Mouse (Mus musculus): ENCODE results near the gene Arid3b. TPM values are rescaled to one million over a fixed set of nuclear protein-coding genes. Genes with fewer than 3 reads are reported as not detected.

The Arid3b gene
- total and polyA plus RNA-seq, 3 experiments: 16.7 to 105 (median 33.4) TPM

GRCm38 (mm10) chr9:57757578-57757977 lies 79.0 kb downstream of the Arid3b start:
- H3K9ac ChIP-seq (ENCODE audit: insufficient read depth, low read depth): no peak overlapping the region
- no peak overlapping the region for H3K4me2 ChIP-seq (ENCODE audit: insufficient read depth, low read depth, poor library complexity, severe bottlenecking)
- dilution Hi-C loops (cut with MboI; ENCODE audit: extremely low pct_ligation_motif_present, extremely low pct_unique_long_range_greater_than_20kb, low sequenced_read_pairs): no loop called here
- peaks cover 0 to 24% of the 10 kb centered on the region in 2 experiments; a peak in 3 of 4 replicates for H3K4me1 ChIP-seq (ENCODE audit: control insufficient read depth in 1 of 2, insufficient read depth in 2 of 2)
- DNase-seq (ENCODE audit: extremely low read depth): no peak
- TF ChIP-seq ZMIZ1 (IDR thresholded peaks at IDR 0.05; ENCODE audit: low read depth, low read length) (0 out of 2 replicates have a peak, but pooled peaks have one; percentile 29), ZNF384 (IDR thresholded peaks at IDR 0.05; ENCODE audit: low read depth, low read length) (no peak), RCOR1 (conservative IDR thresholded peaks at IDR 0.05; ENCODE audit: low read depth, low read length) (no peak)
- H3K27ac ChIP-seq (ENCODE audit: insufficient read depth, low read depth): no peak overlapping the region
- no peaks in the 10 kb centered on the region for H3K9me3 ChIP-seq (replicated peaks; ENCODE audit: low read length)
- peaks cover 36% of the 10 kb centered on the region for H3K79me2 ChIP-seq (replicated peaks; ENCODE audit: control insufficient read depth, extremely low read depth, insufficient read depth, poor library complexity, severe bottlenecking)
- no peaks in the 10 kb centered on the region for H3K27me3 ChIP-seq (replicated peaks)
- no peak overlapping the region for H3K4me3 ChIP-seq (replicated peaks in 1 of 3; ENCODE audit: low read depth in 2 of 3, low read length in 2 of 3, poor library complexity in 1 of 3)
- H3K36me3 ChIP-seq (replicated peaks in 1 of 2; ENCODE audit: control insufficient read depth in 1 of 2, insufficient read depth in 1 of 2, low read length in 1 of 2): peaks cover 83 to 89% of the 10 kb centered on the region in 2 experiments
- in situ Hi-C loops (cut with MboI; ENCODE audit: low pct_ligation_motif_present, low pct_unique_long_range_greater_than_20kb, low sequenced_read_pairs): no loop called here

- TF ChIP-seq POLR2A (IDR thresholded peaks at IDR 0.05; ENCODE audit: low read depth, low read length) (peak; percentile 17; the same call in 1 of the 2 replicates), ZC3H11A (IDR thresholded peaks at IDR 0.05; ENCODE audit: low read depth, low read length) (no peak)
- no peak overlapping the region for H3K4me3 ChIP-seq (replicated peaks in 1 of 3; ENCODE audit: low read depth in 2 of 3, low read length in 2 of 3, poor library complexity in 1 of 3)
- H3K27me3 ChIP-seq (replicated peaks): no peaks in the 10 kb centered on the region
- no peak overlapping the region; the same call in 1 of the 2 replicates for H3K27ac ChIP-seq (ENCODE audit: insufficient read depth, low read depth)
- H3K79me2 ChIP-seq (replicated peaks; ENCODE audit: control insufficient read depth, extremely low read depth, insufficient read depth, poor library complexity, severe bottlenecking): no peaks in the 10 kb centered on the region
- peaks cover 4% of the 10 kb centered on the region for H3K9me3 ChIP-seq (replicated peaks; ENCODE audit: low read length)
- dilution Hi-C loops (cut with MboI; ENCODE audit: extremely low pct_ligation_motif_present, extremely low pct_unique_long_range_greater_than_20kb, low sequenced_read_pairs): no loop called here
- no peak for DNase-seq (ENCODE audit: extremely low read depth)
- in situ Hi-C loops (cut with MboI; ENCODE audit: low pct_ligation_motif_present, low pct_unique_long_range_greater_than_20kb, low sequenced_read_pairs): loop anchor here (5.0 kb wide), 1 partner anchor 84 kb away; no protein-coding TSS in a partner anchor
- peaks cover 2 to 8% of the 10 kb centered on the region in 2 experiments; a peak in 3 of 4 replicates for H3K4me1 ChIP-seq (ENCODE audit: control insufficient read depth in 1 of 2, insufficient read depth in 2 of 2)
- H3K9ac ChIP-seq (ENCODE audit: insufficient read depth, low read depth): no peak overlapping the region
- H3K4me2 ChIP-seq (ENCODE audit: insufficient read depth, low read depth, poor library complexity, severe bottlenecking): no peak overlapping the region
- H3K36me3 ChIP-seq (replicated peaks in 1 of 2; ENCODE audit: control insufficient read depth in 1 of 2, insufficient read depth in 1 of 2, low read length in 1 of 2): peaks cover 97 to 100% of the 10 kb centered on the region in 2 experiments
Observed at GRCm38 (mm10) chr9:57750901-57751300, 85.7 kb downstream of the Arid3b start.

- Histone ChIP-seq H3K4me3 (replicated peaks in 1 of 3; ENCODE audit: low read depth in 2 of 3, low read length in 2 of 3, poor library complexity in 1 of 3) (no peak overlapping the region), H3K79me2 (replicated peaks; ENCODE audit: control insufficient read depth, extremely low read depth, insufficient read depth, poor library complexity, severe bottlenecking) (no peaks in the 10 kb centered on the region), H3K4me2 (ENCODE audit: insufficient read depth, low read depth, poor library complexity, severe bottlenecking) (no peak overlapping the region), H3K9me3 (replicated peaks; ENCODE audit: low read length) (peaks cover 4% of the 10 kb centered on the region), H3K4me1 (ENCODE audit: control insufficient read depth in 1 of 2, insufficient read depth in 2 of 2) (peaks cover 2 to 8% of the 10 kb centered on the region in 2 experiments; a peak in 3 of 4 replicates), H3K36me3 (replicated peaks in 1 of 2; ENCODE audit: control insufficient read depth in 1 of 2, insufficient read depth in 1 of 2, low read length in 1 of 2) (peaks cover 89 to 98% of the 10 kb centered on the region in 2 experiments), H3K27me3 (replicated peaks) (no peaks in the 10 kb centered on the region), H3K27ac (ENCODE audit: insufficient read depth, low read depth) (no peak overlapping the region), H3K9ac (ENCODE audit: insufficient read depth, low read depth) (no peak overlapping the region)
- TF ChIP-seq E2F4 (IDR thresholded peaks at IDR 0.05; ENCODE audit: insufficient replicate concordance, low read depth, low read length) (no peak), NRF1 (IDR thresholded peaks at IDR 0.05; ENCODE audit: low read depth, low read length) (no peak), JUN (IDR thresholded peaks at IDR 0.05; ENCODE audit: insufficient read depth, low read depth, low read length) (no peak), TBP (conservative IDR thresholded peaks at IDR 0.05; ENCODE audit: low read depth, low read length) (no peak), IRF4 (IDR thresholded peaks at IDR 0.05; ENCODE audit: low read depth, low read length) (no peak), GABPA (IDR thresholded peaks at IDR 0.05; ENCODE audit: insufficient replicate concordance, low read depth, low read length) (no peak), CTCF (conservative IDR thresholded peaks at IDR 0.05 in 1 of 2, IDR thresholded peaks at IDR 0.05 in 1 of 2; ENCODE audit: low read depth in 2 of 2, low read length in 2 of 2) (no peak), USF1 (IDR thresholded peaks at IDR 0.05; ENCODE audit: low read depth, low read length) (no peak), SMC3 (IDR thresholded peaks at IDR 0.05; ENCODE audit: low read depth, low read length) (no peak), ELF1 (IDR thresholded peaks at IDR 0.05; ENCODE audit: low read depth, low read length) (no peak), MAX (IDR thresholded peaks at IDR 0.05; ENCODE audit: low read length) (no peak), USF2 (conservative IDR thresholded peaks at IDR 0.05; ENCODE audit: low read depth, low read length) (no peak), MYC (IDR thresholded peaks at IDR 0.05; ENCODE audit: low read depth, low read length) (no peak)
- in situ Hi-C loops (cut with MboI; ENCODE audit: low pct_ligation_motif_present, low pct_unique_long_range_greater_than_20kb, low sequenced_read_pairs) (no loop called here), dilution Hi-C loops (cut with MboI; ENCODE audit: extremely low pct_ligation_motif_present, extremely low pct_unique_long_range_greater_than_20kb, low sequenced_read_pairs) (no loop called here)
- no peak for DNase-seq (ENCODE audit: extremely low read depth)
Observed at GRCm38 (mm10) chr9:57748831-57749230, 87.8 kb downstream of the Arid3b start.
